Mouse (Mus musculus) MEL (cell line): ENCODE measurements around the gene Plb1. TPM values are rescaled to one million over a fixed set of nuclear protein-coding genes. Genes with fewer than 3 reads are reported as not detected.

Source experiments
- DNase-seq: peaks from one replicate; pipeline ENCODE4 v3.0.0; 2011; ENCODE audit warnings: low read depth, low spot score
- H3K27ac ChIP-seq: 2 replicates; pipeline ENCODE4 v1.5.1; 2012; ENCODE audit warnings: low read depth, mild to moderate bottlenecking, control low read depth, low read length, moderate library complexity; ENCODE audit not compliant: control insufficient read depth
- H3K27me3 ChIP-seq, 2 experiments: fragments of 150-350 bp in 1 of 2; sonication (generic) in 1 of 2; 2 replicates each; pipeline ENCODE4 v1.6.1; 2012; ENCODE audit warnings: low read length in 2 of 2, mild to moderate bottlenecking in 2 of 2, improper control_type of control experiment in 1 of 2, moderate library complexity in 1 of 2; ENCODE audit not compliant: insufficient read depth in 2 of 2, control insufficient read depth in 1 of 2
- H3K36me3 ChIP-seq, 2 experiments: 2 replicates each; pipeline ENCODE4 v1.6.1; 2012 to 2014; ENCODE audit warnings: low read length in 2 of 2, improper control_type of control experiment in 1 of 2, inconsistent platforms in 1 of 2, mild to moderate bottlenecking in 1 of 2; ENCODE audit not compliant: insufficient read depth in 2 of 2, control insufficient read depth in 1 of 2
- H3K4me1 ChIP-seq, 2 experiments: fragments of 150-350 bp in 1 of 2; sonication (generic) in 1 of 2; 2 replicates each; pipeline ENCODE4 v1.6.1; 2012; ENCODE audit warnings: low read length in 2 of 2, improper control_type of control experiment in 1 of 2, mild to moderate bottlenecking in 1 of 2; ENCODE audit not compliant: insufficient read depth in 2 of 2, control insufficient read depth in 1 of 2
- H3K4me3 ChIP-seq, 2 experiments: fragments of 150-350 bp in 1 of 2; sonication (generic) in 1 of 2; 2 replicates each; pipeline ENCODE4 v1.5.1; 2012; ENCODE audit warnings: low read depth in 2 of 2, low read length in 2 of 2, mild to moderate bottlenecking in 2 of 2, moderate library complexity in 2 of 2, control low read depth in 1 of 2, improper control_type of control experiment in 1 of 2; ENCODE audit not compliant: control insufficient read depth in 1 of 2, insufficient read depth in 1 of 2
- H3K79me2 ChIP-seq: 2 replicates; pipeline ENCODE4 v1.6.1; 2012; ENCODE audit warnings: mild to moderate bottlenecking, low read length, moderate library complexity; ENCODE audit not compliant: control insufficient read depth, poor library complexity, insufficient read depth
- H3K9ac ChIP-seq: 2 replicates; pipeline ENCODE4 v1.6.1; 2012; ENCODE audit warnings: low read depth, mild to moderate bottlenecking, control low read depth, low read length, moderate library complexity; ENCODE audit not compliant: control insufficient read depth, poor library complexity, severe bottlenecking
- H3K9me3 ChIP-seq: fragments of 150-350 bp; sonication (generic); replicated peaks from 2 replicates; pipeline ENCODE4 v1.6.1; 2012; ENCODE audit warnings: mild to moderate bottlenecking, low read length, improper control_type of control experiment, moderate library complexity; ENCODE audit not compliant: insufficient read depth
- BHLHE40 ChIP-seq: IDR thresholded peaks from 2 replicates; pipeline ENCODE4 v1.6.1; 2012; ENCODE audit warnings: low read depth, mild to moderate bottlenecking, inconsistent platforms, low read length, improper control_type of control experiment, borderline replicate concordance
- CHD1 ChIP-seq: IDR thresholded peaks from 2 replicates; pipeline ENCODE4 v1.6.1; 2012; ENCODE audit warnings: low read depth, mild to moderate bottlenecking, inconsistent platforms, low read length, improper control_type of control experiment
- CHD2 ChIP-seq: IDR thresholded peaks from 2 replicates; pipeline ENCODE4 v1.6.1; 2011; ENCODE audit warnings: low read length, improper control_type of control experiment
- CTCF ChIP-seq, 3 experiments: IDR thresholded peaks in 2 of 3; conservative IDR thresholded peaks in 1 of 3; 2 replicates each; pipeline ENCODE4 v1.5.1; 2011 to 2012; ENCODE audit warnings: low read length in 3 of 3, low read depth in 2 of 3, mild to moderate bottlenecking in 2 of 3, improper control_type of control experiment in 1 of 3, inconsistent platforms in 1 of 3, mixed read lengths in 1 of 3, moderate library complexity in 1 of 3; ENCODE audit not compliant: control insufficient read depth in 1 of 3, insufficient read depth in 1 of 3, poor library complexity in 1 of 3, severe bottlenecking in 1 of 3
- EP300 ChIP-seq, 2 experiments: IDR thresholded peaks; 2 replicates each; pipeline ENCODE4 v1.6.1; 2011; ENCODE audit warnings: improper control_type of control experiment in 2 of 2, low read length in 2 of 2, low read depth in 1 of 2, mild to moderate bottlenecking in 1 of 2
- ETS1 ChIP-seq: IDR thresholded peaks from 2 replicates; pipeline ENCODE4 v1.6.1; 2012; ENCODE audit warnings: low read depth, mild to moderate bottlenecking, inconsistent platforms, low read length, improper control_type of control experiment, moderate library complexity
- GABPA ChIP-seq: IDR thresholded peaks from 2 replicates; pipeline ENCODE4 v1.6.1; 2012; ENCODE audit warnings: low read depth, mild to moderate bottlenecking, inconsistent platforms, low read length, improper control_type of control experiment, moderate library complexity
- JUND ChIP-seq: IDR thresholded peaks from 2 replicates; pipeline ENCODE4 v1.6.1; 2011; ENCODE audit warnings: low read depth, mild to moderate bottlenecking, improper control_type of control experiment, low read length
- KAT2A ChIP-seq: conservative IDR thresholded peaks from 2 replicates; pipeline ENCODE4 v1.6.1; 2012; ENCODE audit warnings: low read depth, low read length, improper control_type of control experiment, inconsistent platforms
- MAX ChIP-seq: IDR thresholded peaks from 2 replicates; pipeline ENCODE4 v1.6.1; 2011; ENCODE audit warnings: low read length, improper control_type of control experiment
- MEF2A ChIP-seq: IDR thresholded peaks from 2 replicates; pipeline ENCODE4 v1.6.1; 2014; ENCODE audit warnings: low read depth, mild to moderate bottlenecking, inconsistent platforms, low read length, improper control_type of control experiment; ENCODE audit not compliant: poor library complexity, insufficient replicate concordance, severe bottlenecking; ENCODE audit errors: extremely low read depth
- MXI1 ChIP-seq: IDR thresholded peaks from 2 replicates; pipeline ENCODE4 v1.6.1; 2011; ENCODE audit warnings: mild to moderate bottlenecking, low read depth, low read length, improper control_type of control experiment
- MYC ChIP-seq: IDR thresholded peaks from 2 replicates; pipeline ENCODE4 v1.6.1; 2011; ENCODE audit warnings: low read depth, mild to moderate bottlenecking, low read length, improper control_type of control experiment, moderate library complexity
- NRF1 ChIP-seq: IDR thresholded peaks from 2 replicates; pipeline ENCODE4 v1.6.1; 2014; ENCODE audit warnings: low read depth, mild to moderate bottlenecking, inconsistent platforms, low read length, improper control_type of control experiment, moderate library complexity; ENCODE audit not compliant: poor library complexity, insufficient read depth, severe bottlenecking
- POLR2A ChIP-seq, 2 experiments: IDR thresholded peaks; 2 replicates each; pipeline ENCODE4 v1.6.1; 2011 to 2012; ENCODE audit warnings: low read length in 2 of 2, mild to moderate bottlenecking in 2 of 2, control low read depth in 1 of 2, improper control_type of control experiment in 1 of 2, low read depth in 1 of 2, moderate library complexity in 1 of 2; ENCODE audit not compliant: control insufficient read depth in 1 of 2, insufficient read depth in 1 of 2, poor library complexity in 1 of 2
- POLR2AphosphoS5 ChIP-seq: IDR thresholded peaks from 2 replicates; pipeline ENCODE4 v1.6.1; 2012; ENCODE audit warnings: low read depth, borderline replicate concordance, mild to moderate bottlenecking, inconsistent platforms, low read length, moderate library complexity, mixed read lengths
- RAD21 ChIP-seq: IDR thresholded peaks from 2 replicates; pipeline ENCODE4 v1.6.1; 2011; ENCODE audit warnings: mild to moderate bottlenecking, low read depth, low read length, improper control_type of control experiment
- SIN3A ChIP-seq: IDR thresholded peaks from 2 replicates; pipeline ENCODE4 v1.6.1; 2012; ENCODE audit warnings: low read length, improper control_type of control experiment, inconsistent platforms
- SMC3 ChIP-seq: IDR thresholded peaks from 2 replicates; pipeline ENCODE4 v1.6.1; 2011; ENCODE audit warnings: low read depth, low read length, improper control_type of control experiment
- TAL1 ChIP-seq: IDR thresholded peaks from 2 replicates; pipeline ENCODE4 v1.6.1; 2012; ENCODE audit warnings: mild to moderate bottlenecking, inconsistent platforms, low read length, moderate library complexity, mixed read lengths
- UBTF ChIP-seq: IDR thresholded peaks from 2 replicates; pipeline ENCODE4 v1.6.1; 2012; ENCODE audit warnings: low read depth, mild to moderate bottlenecking, inconsistent platforms, low read length, improper control_type of control experiment, moderate library complexity, borderline replicate concordance; ENCODE audit not compliant: insufficient read depth
- USF1 ChIP-seq: IDR thresholded peaks from 2 replicates; pipeline ENCODE4 v1.6.1; 2014; ENCODE audit warnings: low read depth, mild to moderate bottlenecking, inconsistent platforms, low read length, improper control_type of control experiment, moderate library complexity
- USF2 ChIP-seq, 2 experiments: IDR thresholded peaks; 2 replicates each; pipeline ENCODE4 v1.6.1; 2011 to 2012; ENCODE audit warnings: improper control_type of control experiment in 2 of 2, low read length in 2 of 2, borderline replicate concordance in 1 of 2, inconsistent platforms in 1 of 2, low read depth in 1 of 2, mild to moderate bottlenecking in 1 of 2; ENCODE audit not compliant: insufficient read depth in 1 of 2
- ZC3H11A ChIP-seq: IDR thresholded peaks from 2 replicates; pipeline ENCODE4 v1.6.1; 2012; ENCODE audit warnings: low read depth, mild to moderate bottlenecking, inconsistent platforms, low read length, improper control_type of control experiment
- ZMIZ1 ChIP-seq: IDR thresholded peaks from 2 replicates; pipeline ENCODE4 v1.6.1; 2012; ENCODE audit warnings: low read depth, mild to moderate bottlenecking, inconsistent platforms, low read length, improper control_type of control experiment, moderate library complexity
- polyA plus RNA-seq, 2 experiments: library from polyadenylated mRNA; stranded (reverse) in 1 of 2; unstranded in 1 of 2; fragments of >175 nt in 1 of 2; fragments of >200 nt in 1 of 2; gene quantifications; 2 replicates each; pipeline versions ENCODE4 v1.2.1 to v1.2.4; 2012; ENCODE audit warnings: low replicate concordance in 2 of 2, low read depth in 1 of 2; ENCODE audit not compliant: insufficient read length in 2 of 2, insufficient read depth in 1 of 2, missing spikeins in 1 of 2
- total RNA-seq: library from RNA; depleted of rRNA; stranded (reverse); fragments of 300-350 nt; gene quantifications from 2 replicates; pipeline ENCODE4 v1.2.3, GENCODE M21; 2012

The Plb1 gene
- total and polyA plus RNA-seq, 3 experiments: not detected

DNA sequence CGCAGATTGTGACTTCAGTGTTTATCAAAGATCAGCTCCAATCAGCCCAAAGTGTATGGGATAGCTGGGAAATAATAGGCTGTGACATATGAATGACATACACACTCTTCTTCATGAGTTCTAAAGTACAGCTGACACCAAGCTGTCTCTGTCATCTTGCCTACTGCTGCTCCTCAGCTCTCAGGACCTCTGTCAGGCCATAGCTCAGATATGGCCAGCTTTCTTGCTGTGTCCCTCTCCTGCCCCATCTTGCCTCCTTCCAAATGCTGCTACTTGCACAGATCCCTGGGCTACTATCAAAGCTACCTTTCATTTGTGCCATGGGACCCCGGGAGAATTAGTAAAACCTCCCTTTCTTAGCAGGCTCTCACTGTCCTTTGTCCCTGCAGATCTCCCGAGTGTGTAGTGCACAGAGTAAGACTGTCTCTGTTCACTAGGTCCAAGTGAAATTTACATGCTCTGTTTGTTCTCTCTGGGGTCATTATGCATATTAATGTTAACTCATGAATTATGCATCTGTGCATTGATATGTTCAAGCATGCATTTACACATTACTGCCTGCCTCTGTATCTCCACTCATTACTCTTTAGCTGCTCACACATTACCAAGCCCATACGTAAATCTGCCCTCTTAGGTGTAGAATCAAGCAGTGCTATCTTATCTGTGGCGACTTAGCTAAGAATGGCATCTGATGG is 45.6 kb downstream of the Plb1 start:
- Histone ChIP-seq H3K9me3 (no peaks in the 10 kb centered on the region), H3K9ac (no peak overlapping the region), H3K4me3 (no peak overlapping the region), H3K79me2 (no peaks in the 10 kb centered on the region), H3K27me3 (peaks cover 1 to 2% of the 10 kb centered on the region in 2 experiments; a peak in 2 of 4 replicates), H3K4me1 (no peaks in the 10 kb centered on the region), H3K36me3 (no peaks in the 10 kb centered on the region), H3K27ac (no peak overlapping the region)
- DNase-seq: no peak
- no peak for TF ChIP-seq TAL1
- no peak for TF ChIP-seq ZC3H11A
- no peak for TF ChIP-seq NRF1
- no peak for TF ChIP-seq ETS1
- no peak for TF ChIP-seq JUND
- no peak for TF ChIP-seq USF2 (IDR thresholded peaks at IDR 0.05; ENCODE audit: borderline replicate concordance in 1 of 2, insufficient read depth in 1 of 2, low read depth in 1 of 2, low read length in 2 of 2)
- TF ChIP-seq UBTF: no peak
- no peak for TF ChIP-seq KAT2A
- no peak for TF ChIP-seq RAD21
- TF ChIP-seq BHLHE40: no peak
- TF ChIP-seq MAX: no peak
- no peak for TF ChIP-seq EP300 (IDR thresholded peaks at IDR 0.05; ENCODE audit: low read depth in 1 of 2, low read length in 2 of 2)
- no peak for TF ChIP-seq SIN3A
- TF ChIP-seq POLR2A (IDR thresholded peaks at IDR 0.05; ENCODE audit: control insufficient read depth in 1 of 2, insufficient read depth in 1 of 2, low read depth in 1 of 2, low read length in 2 of 2, poor library complexity in 1 of 2): no peak
- TF ChIP-seq CTCF (IDR thresholded peaks at IDR 0.05 in 2 of 3, conservative IDR thresholded peaks at IDR 0.05 in 1 of 3; ENCODE audit: control insufficient read depth in 1 of 3, insufficient read depth in 1 of 3, low read depth in 2 of 3, low read length in 3 of 3, poor library complexity in 1 of 3, severe bottlenecking in 1 of 3): no peak
- no peak for TF ChIP-seq MEF2A
- TF ChIP-seq SMC3: no peak
- no peak for TF ChIP-seq ZMIZ1

DNA sequence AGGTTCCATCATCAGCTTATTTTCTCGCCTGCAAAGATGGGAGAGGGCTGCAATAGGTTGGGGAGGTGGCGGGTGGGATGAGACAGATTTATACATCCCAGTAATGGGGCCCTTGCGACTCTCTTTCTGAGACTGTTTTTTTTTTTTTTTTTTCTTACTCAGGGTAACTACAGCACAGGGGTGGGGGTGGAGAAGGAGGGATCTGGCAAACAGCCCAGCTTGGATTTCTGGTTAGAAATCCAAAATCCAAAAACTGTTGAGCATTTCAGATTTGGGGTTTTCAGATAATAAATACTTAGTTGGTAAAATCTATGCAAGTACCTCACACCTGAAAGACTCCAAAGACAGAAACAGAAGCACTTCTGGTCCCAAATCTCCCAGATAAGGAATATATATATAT is 47.6 kb downstream of the Plb1 start:
- no peaks in the 10 kb centered on the region for H3K79me2 ChIP-seq
- no peaks in the 10 kb centered on the region for H3K9me3 ChIP-seq
- no peak overlapping the region for H3K9ac ChIP-seq
- H3K27me3 ChIP-seq: peaks cover 2 to 3% of the 10 kb centered on the region in 2 experiments; a peak in 3 of 4 replicates
- no peaks in the 10 kb centered on the region for H3K36me3 ChIP-seq
- TF ChIP-seq POLR2AphosphoS5 (no peak), KAT2A (no peak), ETS1 (no peak), CHD1 (no peak), MYC (no peak), SIN3A (no peak), UBTF (no peak), CHD2 (no peak), MXI1 (no peak), MEF2A (no peak), USF1 (no peak), MAX (no peak), GABPA (no peak)
- H3K4me1 ChIP-seq: no peaks in the 10 kb centered on the region
- no peak for DNase-seq
- H3K4me3 ChIP-seq: no peak overlapping the region
- H3K27ac ChIP-seq: no peak overlapping the region
